Mouse (Mus musculus) neural tube, embryonic 13.5 days (tissue): Measurements from ENCODE around the gene Fam43a. TPM values are rescaled to one million over a fixed set of nuclear protein-coding genes. Genes with fewer than 3 reads are reported as not detected.
A peak's percentile ranks its signal among the peaks of the same experiment; 100 is the strongest.

Experiments
- ATAC-seq: fragments of 200-750 bp; cut with Nextera tagmentation; 2 replicates; pipeline ENCODE4 v1.8.0; 2017; ENCODE audit warnings: low read depth, mild to moderate bottlenecking, moderate TSS enrichment, moderate library complexity
- H3K27ac ChIP-seq: fragments of 300-500 bp; sonication (generic); replicated peaks from 2 replicates; pipeline ENCODE4 v1.5.1; 2015; ENCODE audit warnings: moderate library complexity, mild to moderate bottlenecking, inconsistent platforms
- H3K27me3 ChIP-seq: fragments of 300-500 bp; sonication (generic); 2 replicates; pipeline ENCODE4 v1.6.1; 2015; ENCODE audit warnings: mild to moderate bottlenecking, inconsistent platforms
- H3K36me3 ChIP-seq: fragments of 300-500 bp; sonication (generic); 2 replicates; pipeline ENCODE4 v1.6.1; 2015; ENCODE audit warnings: mild to moderate bottlenecking, inconsistent platforms
- H3K4me1 ChIP-seq: fragments of 300-500 bp; sonication (generic); replicated peaks from 2 replicates; pipeline ENCODE4 v1.6.1; 2015; ENCODE audit warnings: inconsistent platforms
- H3K4me2 ChIP-seq: fragments of 300-500 bp; sonication (generic); 2 replicates; pipeline ENCODE4 v1.6.1; 2015; ENCODE audit warnings: inconsistent platforms, mild to moderate bottlenecking, moderate library complexity
- H3K4me3 ChIP-seq: fragments of 300-500 bp; sonication (generic); 2 replicates; pipeline ENCODE4 v1.5.1; 2015; ENCODE audit warnings: mild to moderate bottlenecking, inconsistent platforms
- H3K9ac ChIP-seq: fragments of 300-500 bp; sonication (generic); 2 replicates; pipeline ENCODE4 v1.6.1; 2015; ENCODE audit warnings: moderate library complexity, mild to moderate bottlenecking, inconsistent platforms
- H3K9me3 ChIP-seq: fragments of 300-500 bp; sonication (generic); 2 replicates; pipeline ENCODE4 v1.6.1; 2016; ENCODE audit warnings: inconsistent platforms
- WGBS: fragments of 180-500 bp; shearing (Covaris S2); methylation state at CpG from one replicate; pipeline ENCODE4 v1.1.7; 2015; 5-methylcytosine and 5-hydroxymethylcytosine counted together
- polyA plus RNA-seq: library from polyadenylated mRNA; unstranded; fragments of >200 nt; fragmentation: Nextera tagmentation; extraction: Ambion mirVana; gene quantifications from 2 replicates; pipeline ENCODE4 v1.2.1, GENCODE M21; 2015

Fam43a gene
- polyA plus RNA-seq: 20.2 and 21.4 TPM in 2 replicates

DNA sequence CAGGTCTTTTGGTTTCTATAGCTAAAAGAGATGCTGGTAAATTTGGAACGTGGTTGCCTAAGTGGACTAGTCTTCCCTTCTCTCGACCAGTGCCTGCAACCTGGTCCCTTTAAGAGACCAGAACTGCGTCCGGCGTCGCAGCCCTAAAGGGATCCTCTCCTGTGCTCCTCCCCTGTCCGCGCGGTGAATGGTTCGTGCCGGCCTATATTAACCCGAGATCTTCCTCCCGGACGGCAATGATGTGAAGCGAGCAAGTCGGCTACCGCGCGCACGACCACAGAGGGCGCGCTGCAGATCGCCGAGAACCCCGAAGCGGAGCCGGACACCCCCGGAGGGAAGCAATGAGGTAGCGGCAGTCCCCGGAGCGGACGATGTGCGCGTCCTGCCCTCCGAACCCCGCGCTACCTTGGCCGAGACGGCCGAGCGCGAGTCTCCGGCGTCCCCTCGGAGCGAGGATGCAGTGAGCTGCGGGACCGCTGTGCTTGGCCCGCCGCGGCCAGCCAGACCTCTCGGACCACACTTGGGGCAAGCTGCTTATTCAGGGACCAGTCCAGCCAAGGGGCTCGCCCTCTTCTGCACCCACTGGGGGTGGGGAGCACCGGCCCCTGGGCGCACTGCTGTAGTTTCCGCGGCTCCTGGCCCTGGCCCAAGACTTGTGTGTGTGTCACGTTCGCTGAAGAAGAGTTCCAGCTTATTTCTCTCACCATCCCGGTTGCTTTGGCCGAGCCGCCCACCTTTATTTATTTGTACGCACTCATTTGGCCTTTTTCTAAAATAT lies at the start of gene Fam43a:
Fam43a (plus strand) TSS at position 233 of the 778 bp plus-strand sequence.
- Histone ChIP-seq H3K4me1 (peaks cover 63% of the 10 kb centered on the region), H3K27ac (peak within 1 kb of the TSS; percentile 71), H3K4me2 (peak within 1 kb of the TSS; percentile 95), H3K9me3 (no peaks in the 10 kb centered on the region), H3K27me3 (peaks cover 23% of the 10 kb centered on the region), H3K4me3 (peak within 1 kb of the TSS; percentile 57), H3K9ac (peak within 1 kb of the TSS; percentile 73), H3K36me3 (no peaks in the 10 kb centered on the region)
- peak; percentile 64 for ATAC-seq
- WGBS: under 1% methylated on average over 63 of the region's 63 CpGs

GRCm38 (mm10) chr16:30549966-30550747 lies 49.4 kb upstream of the Fam43a start:
- Histone ChIP-seq H3K9ac (peak overlapping the region; percentile 89), H3K27ac (peak overlapping the region; percentile 82), H3K27me3 (no peaks in the 10 kb centered on the region), H3K9me3 (peaks cover 8% of the 10 kb centered on the region), H3K4me3 (peak overlapping the region; percentile 67), H3K4me1 (peaks cover 30% of the 10 kb centered on the region), H3K4me2 (peak overlapping the region; percentile 60), H3K36me3 (peaks cover 24% of the 10 kb centered on the region)
- under 1% methylated on average over 63 of the region's 63 CpGs for WGBS
- peak; percentile 91 for ATAC-seq

- Histone ChIP-seq H3K9ac (peak within 1 kb of the TSS; percentile 89), H3K36me3 (peaks cover 24% of the 10 kb centered on the region), H3K27me3 (no peaks in the 10 kb centered on the region), H3K9me3 (peaks cover 14% of the 10 kb centered on the region), H3K4me2 (peak within 1 kb of the TSS; percentile 60), H3K4me1 (peaks cover 30% of the 10 kb centered on the region), H3K4me3 (peak within 1 kb of the TSS; percentile 67), H3K27ac (peak within 1 kb of the TSS; percentile 82)
- WGBS: 7% methylated on average over 14 of the region's 14 CpGs
- ATAC-seq: peak; percentile 70
Observed at GRCm38 (mm10) chr16:30550748-30551192, 48.8 kb upstream of the Fam43a start, which contains the start of gene Tmem44. Gene Tmem44, minus strand, starts transcription at chr16:30550842.

DNA sequence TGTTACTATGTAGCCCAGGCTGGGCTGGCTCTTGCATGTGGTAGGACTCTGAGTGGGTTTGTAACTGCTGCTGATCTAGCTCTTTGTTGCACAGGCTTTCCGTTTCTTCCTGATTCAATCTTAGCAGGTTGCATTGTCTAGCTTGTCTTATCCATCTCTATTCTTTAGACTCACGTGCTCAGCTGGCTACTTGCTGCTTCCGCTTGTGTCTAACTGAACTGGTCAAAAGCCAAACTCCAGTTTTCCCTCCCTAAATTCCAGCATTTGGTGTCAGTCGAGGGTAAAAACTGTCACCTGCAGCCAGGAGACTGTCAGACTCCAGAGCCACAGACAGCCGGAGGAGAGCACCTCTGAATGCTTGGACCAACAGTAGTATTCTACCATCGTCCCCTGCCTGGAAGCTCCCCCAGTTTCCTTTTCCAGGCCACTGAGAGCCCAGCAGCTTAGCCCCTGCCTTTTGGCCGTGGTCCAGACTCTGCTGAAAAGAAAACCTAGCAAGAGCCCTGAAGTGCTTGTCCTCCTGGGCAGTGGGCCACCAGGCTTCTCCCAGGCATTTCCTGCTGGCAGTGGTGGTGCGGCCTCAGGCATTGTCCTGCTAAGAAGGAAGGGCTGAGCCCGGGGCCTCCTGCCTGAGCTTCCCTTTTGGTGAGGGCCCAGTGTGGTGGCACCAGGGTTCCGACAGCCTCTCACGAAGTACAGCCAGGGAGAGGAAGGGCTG lies 46.7 kb upstream of the Fam43a start:
- H3K4me2 ChIP-seq: no peak overlapping the region

GRCm38 (mm10) chr16:30554109-30554508 lies 45.4 kb upstream of the Fam43a start:
- Histone ChIP-seq H3K9me3 (peaks cover 23% of the 10 kb centered on the region), H3K9ac (no peak overlapping the region), H3K27ac (no peak overlapping the region), H3K4me2 (no peak overlapping the region), H3K4me3 (no peak overlapping the region), H3K27me3 (no peaks in the 10 kb centered on the region), H3K36me3 (peaks cover 42% of the 10 kb centered on the region), H3K4me1 (peaks cover 16% of the 10 kb centered on the region)
- 95% methylated on average over 8 of the region's 8 CpGs for WGBS
- no peak for ATAC-seq

More for the DNA sequence above, 46.7 kb upstream of the Fam43a start:
- no peak overlapping the region for H3K4me3 ChIP-seq
- H3K36me3 ChIP-seq: peaks cover 29% of the 10 kb centered on the region
- peak; percentile 3; the same call in 1 of the 2 replicates for ATAC-seq
- 34% methylated on average over 11 of the region's 11 CpGs for WGBS
- no peak overlapping the region for H3K9ac ChIP-seq
- peaks cover 29% of the 10 kb centered on the region for H3K4me1 ChIP-seq
- H3K27ac ChIP-seq: peak overlapping the region; percentile 73
- no peaks in the 10 kb centered on the region for H3K27me3 ChIP-seq
- peaks cover 23% of the 10 kb centered on the region for H3K9me3 ChIP-seq

- WGBS: 95% methylated on average over 5 of the region's 5 CpGs
- Histone ChIP-seq H3K36me3 (peaks cover 94% of the 10 kb centered on the region), H3K4me1 (no peaks in the 10 kb centered on the region)
Observed at GRCm38 (mm10) chr16:30559312-30559992, 40.1 kb upstream of the Fam43a start.

GRCm38 (mm10) chr16:30560601-30561000 lies 38.9 kb upstream of the Fam43a start:
- no peak for ATAC-seq
- Histone ChIP-seq H3K4me3 (no peak overlapping the region), H3K4me2 (no peak overlapping the region), H3K9me3 (peaks cover 10% of the 10 kb centered on the region), H3K27me3 (no peaks in the 10 kb centered on the region), H3K36me3 (peaks cover 98% of the 10 kb centered on the region), H3K9ac (no peak overlapping the region), H3K4me1 (no peaks in the 10 kb centered on the region), H3K27ac (no peak overlapping the region)
- WGBS: 92% methylated on average over 4 of the region's 4 CpGs

More at GRCm38 (mm10) chr16:30559312-30559992, 40.1 kb upstream of the Fam43a start:
- ATAC-seq: no peak
- no peak overlapping the region for H3K4me2 ChIP-seq
- no peak overlapping the region for H3K9ac ChIP-seq
- H3K4me3 ChIP-seq: no peak overlapping the region
- H3K9me3 ChIP-seq: peaks cover 22% of the 10 kb centered on the region
- no peak overlapping the region for H3K27ac ChIP-seq
- H3K27me3 ChIP-seq: no peaks in the 10 kb centered on the region

DNA sequence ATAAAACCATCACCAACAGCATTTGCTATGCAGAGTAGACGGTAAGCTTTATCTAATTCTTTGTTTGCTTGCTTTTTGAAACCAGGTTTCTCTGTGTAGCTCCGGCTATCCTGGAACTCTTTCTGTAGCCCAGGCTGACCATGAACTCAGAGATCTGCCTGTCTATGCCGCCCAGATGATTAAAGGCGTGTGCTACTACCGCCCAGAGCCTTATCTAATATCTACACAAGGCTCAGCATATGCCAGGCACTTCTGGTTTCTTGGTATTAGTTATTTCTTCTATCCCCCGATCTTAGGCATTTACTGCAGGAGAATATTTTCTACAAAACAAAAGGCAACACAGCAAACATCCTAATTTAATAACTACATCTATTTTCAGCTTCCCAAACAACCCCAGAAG lies 33.9 kb upstream of the Fam43a start:
- Histone ChIP-seq H3K9ac (no peak overlapping the region), H3K27ac (no peak overlapping the region), H3K4me2 (no peak overlapping the region), H3K4me3 (no peak overlapping the region), H3K36me3 (peaks cover 97% of the 10 kb centered on the region), H3K9me3 (no peaks in the 10 kb centered on the region), H3K27me3 (no peaks in the 10 kb centered on the region), H3K4me1 (no peaks in the 10 kb centered on the region)
- WGBS: 85% methylated on average over 6 of the region's 6 CpGs
- ATAC-seq: no peak

GRCm38 (mm10) chr16:30570173-30570572 lies 29.4 kb upstream of the Fam43a start:
- no peak overlapping the region for H3K9ac ChIP-seq
- H3K4me2 ChIP-seq: no peak overlapping the region
- peaks cover 94% of the 10 kb centered on the region for H3K36me3 ChIP-seq
- ATAC-seq: no peak
- no peaks in the 10 kb centered on the region for H3K9me3 ChIP-seq
- 97% methylated on average over 4 of the region's 4 CpGs for WGBS
- no peaks in the 10 kb centered on the region for H3K27me3 ChIP-seq
- no peaks in the 10 kb centered on the region for H3K4me1 ChIP-seq
- no peak overlapping the region for H3K27ac ChIP-seq
- H3K4me3 ChIP-seq: no peak overlapping the region

GRCm38 (mm10) chr16:30571378-30571777 lies 28.1 kb upstream of the Fam43a start:
- WGBS: 97% methylated on average over 5 of the region's 5 CpGs
- Histone ChIP-seq H3K27ac (no peak overlapping the region), H3K27me3 (no peaks in the 10 kb centered on the region), H3K9ac (no peak overlapping the region), H3K4me2 (no peak overlapping the region), H3K4me3 (no peak overlapping the region), H3K36me3 (peaks cover 95% of the 10 kb centered on the region), H3K9me3 (no peaks in the 10 kb centered on the region), H3K4me1 (no peaks in the 10 kb centered on the region)
- no peak for ATAC-seq

DNA sequence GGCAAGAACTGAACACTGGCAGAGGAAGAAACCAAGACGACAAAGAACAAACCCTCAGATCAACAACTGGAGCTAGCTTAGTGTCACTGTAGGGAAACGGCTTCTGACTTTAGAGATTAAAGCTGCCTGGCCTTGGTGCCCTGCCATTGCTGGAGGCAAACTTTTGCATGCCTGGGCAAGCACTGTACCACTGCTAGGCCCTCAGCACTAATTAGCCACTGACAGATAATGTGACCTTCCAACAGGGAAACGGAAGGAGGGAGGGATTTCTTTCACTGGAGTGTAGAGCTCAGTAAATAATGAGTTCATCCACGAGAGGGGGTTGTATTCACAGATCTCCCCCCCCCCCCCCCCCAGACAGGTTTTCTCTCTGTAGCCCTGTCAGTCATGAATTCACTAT lies 27.3 kb upstream of the Fam43a start:
- Histone ChIP-seq H3K4me1 (no peaks in the 10 kb centered on the region), H3K9me3 (no peaks in the 10 kb centered on the region), H3K9ac (no peak overlapping the region), H3K36me3 (peaks cover 95% of the 10 kb centered on the region), H3K4me2 (no peak overlapping the region), H3K27me3 (no peaks in the 10 kb centered on the region), H3K27ac (no peak overlapping the region), H3K4me3 (no peak overlapping the region)
- WGBS: 70% methylated on average over 4 of the region's 4 CpGs
- no peak for ATAC-seq
